Mouse (Mus musculus) olfactory bulb, adult 2 months (tissue): ENCODE results near the gene Gm20431.

Experiments
- CTCF ChIP-seq: fragments of 200-500 bp; IDR thresholded peaks from 2 replicates; pipeline ENCODE4 v1.5.1; 2012; ENCODE audit warnings: low read depth, mild to moderate bottlenecking, low read length, moderate library complexity; ENCODE audit not compliant: insufficient read depth
- POLR2A ChIP-seq: fragments of 200-500 bp; IDR thresholded peaks from 2 replicates; pipeline ENCODE4 v1.6.1; 2012; ENCODE audit warnings: mild to moderate bottlenecking, low read depth, low read length, moderate library complexity; ENCODE audit not compliant: insufficient read depth

- TF ChIP-seq CTCF (no peak), POLR2A (no peak)
Measured at GRCm38 (mm10) chr2:167563035-167563434, 98.3 kb downstream of the Gm20431 start.
